Mouse (Mus musculus): ENCODE data around the gene Hibadh. TPM values are rescaled to one million over a fixed set of nuclear protein-coding genes. Genes with fewer than 3 reads are reported as not detected.
A peak's percentile ranks its signal among the peaks of the same experiment; 100 is the strongest.

The Hibadh gene
- total RNA-seq, 2 experiments from 2014 or later = 34.8 to 38.6 TPM

GRCm38 (mm10) chr6:52641076-52641475 lies 887 bp upstream of the Hibadh start:
- DNase-seq (ENCODE audit: extremely low spot score in 1 of 2, low spot score in 2 of 2) = no peak
- intact Hi-C loops (cut with DNase I) = no loop called here

DNA sequence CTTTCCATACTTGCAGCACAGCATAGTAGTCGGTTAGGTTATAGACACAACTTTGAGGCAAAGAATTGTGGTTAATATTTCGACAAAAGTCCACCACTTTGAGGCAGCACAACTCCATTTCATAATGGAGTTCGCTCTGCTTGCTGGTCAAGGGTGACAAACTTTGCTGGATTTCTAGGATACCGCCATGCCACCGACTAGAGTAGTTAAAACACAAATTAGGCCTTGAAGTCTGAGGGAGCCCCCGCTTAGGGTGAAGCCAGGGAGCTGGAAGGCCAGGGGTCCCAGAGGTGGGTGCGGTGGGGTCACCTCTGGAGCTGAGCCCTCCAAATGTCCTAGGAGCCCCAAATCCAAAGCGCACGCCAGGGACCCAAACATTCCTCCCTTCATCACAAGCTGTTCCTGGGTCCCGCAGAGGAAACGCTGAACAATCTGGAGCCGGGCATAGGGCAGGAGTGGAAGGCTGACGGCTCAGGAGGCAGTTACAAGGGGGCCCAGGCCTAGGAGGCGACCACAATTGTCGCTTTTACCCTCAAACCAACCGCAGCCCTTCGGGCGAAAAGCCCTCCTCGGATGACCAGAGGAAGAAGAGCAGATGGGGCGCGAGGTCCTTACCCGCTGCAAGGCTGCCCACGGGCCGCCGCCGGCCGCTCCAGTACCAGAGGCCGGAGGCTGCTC lies 504 bp downstream of the Hibadh start:
- DNase-seq (ENCODE audit: extremely low spot score in 1 of 2, low spot score in 2 of 2) = peak in 1 of 2 experiments; percentile 17
- intact Hi-C loops (cut with DNase I) = loop anchor here (5.0 kb wide), 1 partner anchor 83 kb away; no protein-coding TSS in a partner anchor

DNA sequence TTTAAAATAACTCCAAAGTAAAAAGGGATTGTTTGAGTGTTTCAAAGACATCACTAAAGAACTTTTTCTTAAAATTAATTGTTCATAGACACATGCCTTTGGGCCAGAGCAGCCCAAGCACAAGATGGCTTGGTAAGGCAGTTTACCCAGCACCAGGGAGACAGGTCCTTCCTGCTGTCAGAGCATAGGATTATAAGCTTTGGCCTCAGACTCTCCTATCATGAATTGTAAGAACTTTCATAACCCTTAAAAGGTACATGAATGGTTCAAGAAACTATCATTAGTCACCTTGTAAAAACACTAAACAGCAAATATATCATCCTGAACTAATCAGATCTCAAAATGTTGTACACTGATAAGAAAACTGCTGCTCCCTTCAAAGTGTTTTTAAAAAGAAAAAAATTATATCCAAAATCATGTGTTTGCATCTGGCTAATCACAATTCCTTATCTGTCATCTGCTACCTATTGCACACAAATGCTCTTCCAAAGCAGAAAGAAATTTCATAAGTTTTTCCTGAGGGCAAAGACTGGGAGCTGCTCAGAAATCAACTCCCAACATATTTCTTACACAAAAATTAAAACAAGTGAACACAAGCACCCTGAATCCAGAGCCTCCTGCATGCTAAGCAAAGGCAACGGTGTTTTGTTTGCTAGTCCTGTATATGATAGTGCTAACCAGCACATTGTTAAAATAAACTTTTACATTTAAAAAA lies 1.6 kb downstream of the Hibadh start:
- intact Hi-C loops (cut with DNase I) = loop anchor here (5.0 kb wide), 1 partner anchor 84 kb away; no protein-coding TSS in a partner anchor
- no peak for DNase-seq (ENCODE audit: extremely low spot score in 1 of 2, low spot score in 2 of 2)

DNA sequence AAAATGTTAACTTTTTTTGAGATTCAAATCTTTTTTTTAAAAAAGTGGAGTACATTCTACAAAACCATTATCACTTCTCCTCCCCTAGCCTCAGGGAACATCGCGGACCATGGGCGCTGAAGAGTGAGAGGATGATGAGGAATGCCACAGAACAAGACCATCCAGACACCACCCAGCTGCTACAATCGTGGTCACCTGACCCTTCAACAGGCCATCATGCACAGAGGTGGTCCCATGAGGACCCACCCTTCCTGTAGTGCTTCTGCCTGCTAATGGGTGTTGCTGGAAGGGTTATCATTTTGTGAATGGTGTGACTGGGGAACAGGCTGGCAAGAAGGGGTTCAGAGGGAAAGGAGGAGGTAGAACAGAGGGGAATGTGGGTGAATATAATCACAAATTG lies 2.9 kb downstream of the Hibadh start:
- DNase-seq (ENCODE audit: extremely low spot score in 1 of 2, low spot score in 2 of 2) = no peak
- intact Hi-C loops (cut with DNase I) = loop anchor here (5.0 kb wide), 1 partner anchor 85 kb away; no protein-coding TSS in a partner anchor

DNA sequence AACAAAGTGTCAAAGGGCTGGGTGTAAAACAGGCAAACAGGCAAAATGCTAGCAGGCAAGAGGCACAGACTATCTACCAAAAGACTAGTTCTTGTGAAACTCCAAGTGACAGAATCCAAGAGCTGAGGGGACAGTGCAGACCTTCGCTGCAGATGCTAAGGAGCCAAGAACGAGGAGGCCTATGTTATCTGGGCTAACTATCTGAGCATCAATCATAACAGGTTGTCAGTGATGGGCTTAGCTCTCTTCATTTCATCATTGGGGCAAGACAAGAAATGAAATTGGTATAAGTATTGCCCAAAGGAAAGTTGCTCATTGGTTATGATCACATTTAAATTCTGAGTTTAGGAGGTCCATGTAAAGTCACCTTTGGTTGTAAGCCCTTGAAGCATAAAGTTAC lies 4.8 kb downstream of the Hibadh start:
- DNase-seq (ENCODE audit: extremely low spot score in 1 of 2, low spot score in 2 of 2) = no peak
- intact Hi-C loops (cut with DNase I) = loop anchor here (5.0 kb wide), 1 partner anchor 87 kb away; no protein-coding TSS in a partner anchor

DNA sequence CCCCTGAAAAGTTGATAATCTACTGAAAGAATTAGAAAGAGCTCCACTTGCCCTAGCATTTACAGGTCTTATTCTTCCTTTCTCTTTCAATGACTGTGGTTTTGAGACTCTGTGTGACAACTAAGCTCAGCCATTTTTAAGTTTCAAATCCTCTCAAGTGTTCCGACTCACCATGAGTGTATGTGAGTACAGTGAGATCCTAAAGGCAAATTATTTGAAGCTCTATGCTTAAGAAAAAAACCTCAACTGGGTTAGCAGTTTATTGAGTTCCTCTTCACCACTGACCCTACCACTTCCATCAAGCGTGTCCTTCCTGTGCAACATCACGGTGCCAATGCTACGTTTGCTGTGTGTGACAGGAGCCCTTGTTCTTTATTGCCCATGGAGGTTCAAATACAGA lies 9.6 kb downstream of the Hibadh start:
- no peak for DNase-seq (ENCODE audit: extremely low spot score in 1 of 2, low spot score in 2 of 2)
- intact Hi-C loops (cut with DNase I) = no loop called here

DNA sequence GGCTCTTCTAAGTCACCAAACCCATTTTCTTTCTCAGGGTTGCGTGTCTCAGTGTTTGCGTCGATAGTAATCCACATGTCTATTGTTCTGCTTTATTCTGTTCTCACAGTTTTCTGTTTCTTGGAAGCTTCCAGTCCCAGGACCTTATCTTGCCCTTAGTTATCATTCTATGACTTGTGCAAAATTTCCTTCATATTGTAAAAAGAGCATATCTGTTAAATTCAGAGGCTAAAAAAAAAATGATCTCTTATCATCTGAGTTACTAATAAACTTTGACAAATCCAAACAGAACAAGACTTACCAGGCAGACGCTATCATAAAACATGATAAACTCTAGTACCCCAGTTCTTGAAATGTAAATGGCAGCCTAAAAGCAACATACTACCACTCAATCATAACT lies 11.0 kb downstream of the Hibadh start:
- intact Hi-C loops (cut with DNase I) = no loop called here
- no peak for DNase-seq (ENCODE audit: extremely low spot score in 1 of 2, low spot score in 2 of 2)

DNA sequence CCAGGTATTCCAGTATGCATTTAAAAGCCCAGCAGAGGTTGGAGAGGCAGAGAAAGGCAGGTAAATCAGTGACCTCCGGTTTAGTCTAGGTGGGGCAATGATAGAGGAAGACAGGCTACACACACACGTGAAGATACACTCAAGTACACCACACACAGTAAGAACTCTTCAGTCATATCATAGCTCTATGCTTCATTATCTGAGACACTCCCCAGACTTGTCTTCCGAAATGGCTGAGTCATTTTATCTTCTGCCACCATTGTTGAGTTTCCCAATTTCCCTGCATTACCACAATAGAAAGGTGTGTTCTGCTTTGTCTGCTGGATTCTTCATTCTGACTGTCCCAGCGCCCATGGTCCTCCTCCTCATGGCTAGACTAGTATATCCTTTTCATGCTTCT lies 13.5 kb downstream of the Hibadh start:
- DNase-seq (ENCODE audit: extremely low spot score in 1 of 2, low spot score in 2 of 2) = no peak
- intact Hi-C loops (cut with DNase I) = no loop called here

DNA sequence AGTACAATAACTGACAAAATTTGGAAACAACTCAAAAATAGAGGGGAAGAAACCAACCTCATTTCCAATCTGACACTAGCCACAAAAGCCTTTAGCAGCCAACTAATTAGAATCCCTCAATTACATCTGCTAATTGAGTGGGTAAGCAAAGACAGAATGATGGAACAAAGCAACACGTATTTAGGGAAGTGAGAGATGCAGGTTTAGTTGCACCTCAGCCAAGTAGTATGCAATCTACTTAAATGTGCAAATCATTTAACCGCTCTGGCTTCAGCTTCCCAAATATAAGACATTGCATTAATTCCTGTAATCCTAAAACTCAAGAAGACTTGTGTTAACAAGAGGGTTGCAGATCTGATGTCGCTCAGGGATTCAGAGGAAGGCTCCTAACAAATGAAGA lies 16.4 kb downstream of the Hibadh start:
- DNase-seq (ENCODE audit: extremely low spot score in 1 of 2, low spot score in 2 of 2) = no peak
- intact Hi-C loops (cut with DNase I) = no loop called here

- intact Hi-C loops (cut with DNase I) = no loop called here
- DNase-seq (ENCODE audit: extremely low spot score in 1 of 2, low spot score in 2 of 2) = no peak
Observed at GRCm38 (mm10) chr6:52621731-52622480, 18.3 kb downstream of the Hibadh start.

GRCm38 (mm10) chr6:52620090-52620489 lies 20.1 kb downstream of the Hibadh start:
- intact Hi-C loops (cut with DNase I) = no loop called here
- DNase-seq (ENCODE audit: extremely low spot score in 1 of 2, low spot score in 2 of 2) = no peak

- no peak for DNase-seq (ENCODE audit: extremely low spot score in 1 of 2, low spot score in 2 of 2)
- intact Hi-C loops (cut with DNase I) = no loop called here
Observed at GRCm38 (mm10) chr6:52609626-52610352, 30.4 kb downstream of the Hibadh start.

DNA sequence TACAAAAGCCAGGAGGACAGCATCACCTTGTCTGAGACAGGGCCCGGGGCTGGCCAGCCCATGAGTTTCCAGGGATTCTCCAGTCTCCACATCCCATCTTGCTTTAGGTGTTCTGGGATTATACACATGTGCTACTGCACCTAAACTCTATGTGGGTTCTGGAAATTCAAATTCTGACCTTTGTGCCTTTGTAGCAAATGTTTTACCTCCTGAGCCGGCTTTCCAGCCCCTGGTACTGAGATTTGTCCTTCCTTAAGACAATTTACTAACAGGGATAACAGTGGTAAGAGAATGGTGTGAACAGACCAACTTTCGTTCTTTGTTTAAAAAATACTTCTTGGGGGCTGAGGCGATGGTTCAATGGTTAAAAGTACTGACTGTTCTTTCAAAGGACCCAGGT lies 32.1 kb downstream of the Hibadh start:
- DNase-seq (ENCODE audit: extremely low spot score in 1 of 2, low spot score in 2 of 2) = no peak
- intact Hi-C loops (cut with DNase I) = no loop called here

- DNase-seq (ENCODE audit: extremely low spot score in 1 of 2, low spot score in 2 of 2) = no peak
- intact Hi-C loops (cut with DNase I) = no loop called here
Observed at GRCm38 (mm10) chr6:52606746-52607347, 33.3 kb downstream of the Hibadh start.

GRCm38 (mm10) chr6:52601706-52602642 lies 38.2 kb downstream of the Hibadh start:
- intact Hi-C loops (cut with DNase I) = no loop called here
- DNase-seq (ENCODE audit: extremely low spot score in 1 of 2, low spot score in 2 of 2) = no peak

- intact Hi-C loops (cut with DNase I) = no loop called here
- peak; percentile 46 to 54 for DNase-seq (ENCODE audit: extremely low spot score in 1 of 2, low spot score in 2 of 2)
Observed at GRCm38 (mm10) chr6:52601117-52601516, 39.1 kb downstream of the Hibadh start.

- DNase-seq (ENCODE audit: extremely low spot score in 1 of 2, low spot score in 2 of 2) = no peak
Observed at GRCm38 (mm10) chr6:52594752-52595151, 45.4 kb downstream of the Hibadh start.

GRCm38 (mm10) chr6:52586564-52586963 lies 53.6 kb downstream of the Hibadh start:
- intact Hi-C loops (cut with DNase I) = no loop called here
- DNase-seq (ENCODE audit: extremely low spot score in 1 of 2, low spot score in 2 of 2) = no peak

More at GRCm38 (mm10) chr6:52594752-52595151, 45.4 kb downstream of the Hibadh start:
- intact Hi-C loops (cut with DNase I) = no loop called here
